Mouse (Mus musculus) inflammation-experienced regulatory T-cells, adult 6 months (primary cell): Measurements from ENCODE around the gene Atf7. TPM values are rescaled to one million over a fixed set of nuclear protein-coding genes. Genes with fewer than 3 reads are reported as not detected.

Source experiments
- ATAC-seq: one replicate; pipeline ENCODE4 v1.8.0; 2017
- polyA plus RNA-seq, 3 experiments: library from polyadenylated mRNA; unstranded; fragments of 100-300 nt; shearing (Covaris generic); gene quantifications; one replicate each; pipeline ENCODE4 v1.2.1; 2017

Gene Atf7
- polyA plus RNA-seq, 3 experiments from 2014 or later = 20.8 to 59.2 (median 45.1) TPM

- no peak for ATAC-seq
Measured at GRCm38 (mm10) chr15:102487664-102488063, 137.6 kb downstream of the Atf7 start.

- ATAC-seq = no peak
Measured at GRCm38 (mm10) chr15:102485853-102486252, 139.4 kb downstream of the Atf7 start.

DNA sequence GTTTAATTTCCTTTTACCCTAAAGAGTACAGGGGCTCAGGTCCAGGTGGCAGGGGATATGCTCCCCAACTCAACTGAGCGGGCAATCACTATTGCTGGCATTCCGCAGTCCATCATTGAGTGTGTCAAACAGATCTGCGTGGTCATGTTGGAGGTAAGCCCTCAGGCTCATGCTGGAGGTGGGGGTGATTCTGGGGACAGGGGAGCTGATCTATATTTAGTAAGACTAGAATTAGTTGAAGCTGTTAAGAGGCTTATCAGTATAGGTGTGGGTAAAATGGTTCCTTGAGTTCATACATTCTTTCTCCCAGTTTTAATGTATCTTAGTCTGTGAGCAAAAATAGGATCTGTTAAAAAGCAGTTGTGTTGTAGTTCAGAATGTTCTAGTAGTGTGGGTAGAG, 142.1 kb downstream of the Atf7 start:
- ATAC-seq = no peak

Other genes starting within 250 kb of the Atf7 start
- 10 to 100 TPM; 19.1 to 23.3 (median 22.6) TPM for gene Sp1, start 219.3 kb downstream of the Atf7 start, polyA plus RNA-seq
- gene Amhr2, start 180.1 kb downstream of the Atf7 start, polyA plus RNA-seq = not detected
- 1,000 to 10,000 TPM; 1,063 to 1,565 (median 1,138) TPM for gene Prr13, start 166.4 kb downstream of the Atf7 start, polyA plus RNA-seq
- 100 to 1,000 TPM; 156 to 225 (median 201) TPM for gene Pcbp2, start 154.9 kb downstream of the Atf7 start, polyA plus RNA-seq
- not detected for gene Gm10337, start 121.7 kb downstream of the Atf7 start, polyA plus RNA-seq
- 1 to 10 TPM; 6.6 to 10.0 (median 7.5) TPM for gene Map3k12, start 108.4 kb downstream of the Atf7 start, polyA plus RNA-seq
- 10 to 100 TPM; 22.8 to 34.5 (median 27.5) TPM for gene Tarbp2, start 107.3 kb downstream of the Atf7 start, polyA plus RNA-seq
- gene Npff, start 100.5 kb downstream of the Atf7 start, polyA plus RNA-seq = 1 to 10 TPM; 1.1 to 6.1 (median 3.2) TPM
- under 1 TPM in 1 of 3 experiments, not detected in 2; 0.85 TPM for gene Gm28047, start 397 bp downstream of the Atf7 start, polyA plus RNA-seq
- gene Atp5g2, start 46.9 kb upstream of the Atf7 start, polyA plus RNA-seq = 10 to 100 TPM; 32.4 to 64.3 (median 37.5) TPM
- 10 to 100 TPM; 22.0 to 43.9 (median 37.8) TPM for gene Calcoco1, start 96.7 kb upstream of the Atf7 start, polyA plus RNA-seq